Mouse (Mus musculus) right cerebral cortex, postnatal 36 days (tissue): ENCODE results near the gene Klc1.

Experiments used
- DNase-seq, 2 experiments: peaks; one replicate each; pipeline ENCODE4 v3.0.0; 2022; ENCODE audit warnings: low spot score in 2 of 2, mixed read lengths in 1 of 2

Gene Klc1

DNA sequence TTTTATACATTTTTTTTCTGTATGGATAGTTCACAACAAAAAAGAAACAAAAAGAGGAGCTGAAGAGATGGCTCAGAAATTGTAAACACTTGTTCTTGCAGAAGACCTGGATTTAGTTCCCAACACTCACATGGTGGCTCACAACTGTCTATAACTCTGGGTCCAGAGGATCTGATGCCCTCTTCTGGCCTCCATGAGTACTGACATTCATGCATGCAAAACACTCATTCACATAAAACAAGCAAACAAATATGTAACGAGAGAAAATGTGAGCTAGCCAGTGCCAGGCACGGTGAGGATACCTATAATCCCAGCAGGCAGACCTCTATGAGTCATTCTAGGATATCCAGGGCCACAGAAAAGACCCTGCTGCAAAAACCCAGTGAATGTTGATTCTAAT is 92.6 kb downstream of the Klc1 start:
- DNase-seq: no peak

DNA sequence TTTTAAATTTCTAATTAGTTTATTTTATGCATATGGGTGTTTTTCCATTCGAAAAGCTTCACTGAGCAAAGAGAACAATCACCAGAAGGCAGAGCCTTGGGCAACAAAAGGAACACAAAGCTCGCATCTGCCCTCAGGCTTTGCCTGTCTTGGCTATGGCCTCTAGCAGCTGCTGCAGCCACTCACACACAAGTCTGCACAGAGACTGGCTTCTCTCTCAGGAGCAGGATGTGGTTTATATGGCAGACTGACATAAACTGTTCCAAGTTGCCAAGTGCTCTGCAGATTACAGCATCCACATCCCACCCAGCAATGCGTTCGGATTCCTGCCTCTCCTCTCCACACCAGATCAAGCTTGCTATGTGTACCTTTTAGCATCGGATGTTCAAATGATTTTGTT is 93.1 kb downstream of the Klc1 start:
- DNase-seq: no peak

DNA sequence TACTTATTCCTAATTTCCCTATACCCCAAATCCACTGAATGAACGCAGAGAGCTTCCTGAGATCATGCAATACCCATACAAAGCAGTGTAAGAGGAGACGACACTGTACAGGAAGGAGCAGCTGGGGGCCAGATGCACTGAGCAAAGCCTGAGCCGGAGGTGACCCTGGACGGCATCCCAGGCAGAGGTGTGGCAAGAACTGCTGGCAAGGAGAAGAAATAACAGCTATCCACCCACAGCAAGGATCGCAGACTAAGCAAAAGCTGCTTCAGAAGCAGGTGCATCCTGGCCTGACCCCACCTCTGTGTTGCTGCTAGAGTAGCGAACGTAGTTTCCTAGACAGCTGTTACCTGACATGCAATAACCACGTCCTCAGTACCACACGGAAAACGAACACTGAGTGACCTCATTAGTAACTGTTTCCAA is 94.4 kb downstream of the Klc1 start:
- no peak for DNase-seq

DNA sequence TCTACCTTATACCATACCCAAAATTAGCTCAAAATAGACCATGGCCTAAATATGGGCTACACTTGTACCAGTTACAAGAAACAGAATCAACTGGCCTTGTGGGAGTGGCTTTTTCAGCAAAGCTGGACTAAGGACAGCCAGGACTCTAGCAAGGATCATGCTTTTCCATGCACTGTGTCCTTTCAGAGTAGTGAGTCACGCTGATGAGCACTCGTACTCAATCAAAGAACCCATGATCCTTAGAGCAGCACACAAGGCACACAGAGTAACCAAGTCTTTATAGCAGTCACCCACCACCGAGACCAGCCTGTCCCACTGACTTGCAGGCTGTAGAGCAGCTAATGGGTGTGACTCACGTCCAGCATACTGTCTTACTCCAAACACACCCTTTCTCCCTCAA is 94.9 kb downstream of the Klc1 start:
- DNase-seq: no peak

DNA sequence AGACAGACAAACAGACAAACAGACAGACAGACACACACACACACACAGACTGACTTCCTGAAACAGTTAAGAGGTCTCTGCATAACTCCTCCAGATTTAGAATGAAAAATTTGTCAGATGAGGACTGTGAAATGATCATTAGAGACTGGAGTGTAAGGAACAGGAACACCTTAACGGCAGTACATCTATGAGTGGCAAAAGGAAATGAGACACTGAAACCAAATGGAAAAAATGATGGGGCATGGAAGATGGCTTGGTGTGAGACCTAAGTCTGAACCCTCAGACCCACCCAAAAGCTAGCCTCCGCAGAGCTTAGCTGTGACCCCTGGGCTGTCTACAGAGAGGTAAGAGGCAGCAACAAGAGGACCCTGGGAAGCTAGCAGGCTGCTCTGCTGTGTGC is 96.8 kb downstream of the Klc1 start:
- no peak for DNase-seq
